Mouse (Mus musculus) embryonic fibroblast, embryonic 13.5 days (primary cell): ENCODE measurements around the gene Chchd6.

Experiments used
- CTCF ChIP-seq: IDR thresholded peaks from 2 replicates; pipeline ENCODE4 v1.5.1; 2011; ENCODE audit warnings: mild to moderate bottlenecking, control low read depth, low read length, moderate library complexity, borderline replicate concordance; ENCODE audit not compliant: insufficient read depth
- POLR2A ChIP-seq: IDR thresholded peaks from 2 replicates; pipeline ENCODE4 v1.6.1; 2011; ENCODE audit warnings: low read depth, mild to moderate bottlenecking, control low read depth, low read length, moderate library complexity

GRCm38 (mm10) chr6:89402406-89402805 is 193.0 kb downstream of the Chchd6 start:
- TF ChIP-seq CTCF (no peak), POLR2A (no peak)
